Mouse (Mus musculus) cerebellum, adult 2 months (tissue): ENCODE results near the gene Asb14.

Source experiments
- CTCF ChIP-seq: fragments of 200-500 bp; IDR thresholded peaks from 2 replicates; pipeline ENCODE4 v1.5.1; 2011; ENCODE audit warnings: low read depth, mild to moderate bottlenecking, control low read depth, low read length, moderate library complexity, borderline replicate concordance; ENCODE audit not compliant: insufficient read depth
- POLR2A ChIP-seq: fragments of 200-500 bp; IDR thresholded peaks from 2 replicates; pipeline ENCODE4 v1.6.1; 2011; ENCODE audit warnings: low read length, control low read depth, borderline replicate concordance; ENCODE audit not compliant: insufficient read depth

- TF ChIP-seq CTCF (no peak), POLR2A (no peak)
These were observed 41.3 kb upstream of the Asb14 start for GRCm38 (mm10) chr14:26853053-26853452.
